Mouse (Mus musculus): ENCODE measurements around the gene Ubald2.

- TF ChIP-seq CTCF (IDR thresholded peaks at IDR 0.05) (0 out of 2 replicates have a peak, but pooled peaks have one; percentile 19), EP300 (IDR thresholded peaks at IDR 0.05) (no peak)
Observed at GRCm38 (mm10) chr11:116387086-116388071, 46.5 kb upstream of the Ubald2 start.
